Mouse (Mus musculus) gastrocnemius, adult 2 months (tissue): ENCODE measurements around the gene Dlx4. TPM values are rescaled to one million over a fixed set of nuclear protein-coding genes. Genes with fewer than 3 reads are reported as not detected.

ENCODE experiments used
- DNase-seq: peaks from one replicate; pipeline ENCODE4 v3.0.0; 2022
- H3K27ac ChIP-seq: fragments of 200-600 bp; 2 replicates; pipeline ENCODE4 v1.8.1; 2022; ENCODE audit warnings: mild to moderate bottlenecking
- H3K4me3 ChIP-seq: fragments of 200-600 bp; 2 replicates; pipeline ENCODE4 v1.8.1; 2022; ENCODE audit warnings: mild to moderate bottlenecking, moderate library complexity
- CTCF ChIP-seq: fragments of 200-600 bp; IDR thresholded peaks from 2 replicates; pipeline ENCODE4 v1.8.1; 2022; ENCODE audit warnings: antibody characterized with exemption, mild to moderate bottlenecking, moderate library complexity
- intact Hi-C: fragments of 180-260 bp; cut with DNase I; formaldehyde crosslinking; loops from one replicate; pipeline ENCODE4 v1.15.1; 2025
- total RNA-seq, 2 experiments: library from RNA; stranded (reverse); gene quantifications; 2 replicates each; pipeline ENCODE4 v1.2.3; 2021

Gene Dlx4
- total RNA-seq, 2 experiments from 2014 or later = not detected

GRCm38 (mm10) chr11:95130668-95131252 is 15.3 kb downstream of the Dlx4 start:
- TF ChIP-seq CTCF = no peak
- no peak for DNase-seq
- intact Hi-C loops = no loop called here
- Histone ChIP-seq H3K27ac (no peak overlapping the region), H3K4me3 (no peak overlapping the region)

GRCm38 (mm10) chr11:95128359-95128758 is 17.7 kb downstream of the Dlx4 start:
- TF ChIP-seq CTCF = no peak
- Histone ChIP-seq H3K4me3 (no peak overlapping the region), H3K27ac (no peak overlapping the region)
- intact Hi-C loops = no loop called here
- DNase-seq = no peak

GRCm38 (mm10) chr11:95126272-95127245 is 19.5 kb downstream of the Dlx4 start:
- H3K4me3 ChIP-seq = no peak overlapping the region
- peak; percentile 44 for DNase-seq
- intact Hi-C loops = no loop called here
- TF ChIP-seq CTCF = no peak
- H3K27ac ChIP-seq = no peak overlapping the region

- intact Hi-C loops = no loop called here
- H3K4me3 ChIP-seq = no peak overlapping the region
- no peak for TF ChIP-seq CTCF
- no peak for DNase-seq
- no peak overlapping the region for H3K27ac ChIP-seq
Measured at GRCm38 (mm10) chr11:95125366-95125948, 20.6 kb downstream of the Dlx4 start.

GRCm38 (mm10) chr11:95122100-95122489 is 24.0 kb downstream of the Dlx4 start:
- no peak for TF ChIP-seq CTCF
- no peak overlapping the region for H3K27ac ChIP-seq
- intact Hi-C loops = no loop called here
- H3K4me3 ChIP-seq = no peak overlapping the region
- DNase-seq = no peak

- H3K4me3 ChIP-seq = peak overlapping the region; percentile 65
- H3K27ac ChIP-seq = no peak overlapping the region
- no peak for TF ChIP-seq CTCF
- peak; percentile 38 for DNase-seq
- intact Hi-C loops = no loop called here
Measured at GRCm38 (mm10) chr11:95121161-95122099, 24.6 kb downstream of the Dlx4 start.

GRCm38 (mm10) chr11:95120633-95121020 is 25.4 kb downstream of the Dlx4 start:
- no peak for TF ChIP-seq CTCF
- intact Hi-C loops = no loop called here
- H3K4me3 ChIP-seq = peak overlapping the region; percentile 65
- no peak overlapping the region for H3K27ac ChIP-seq
- DNase-seq = no peak

GRCm38 (mm10) chr11:95119990-95120632 is 26.0 kb downstream of the Dlx4 start, which contains the start of gene Dlx3:
Dlx3 (plus strand) TSS chr11:95120119.
- intact Hi-C loops = no loop called here
- peak; percentile 44 for DNase-seq
- TF ChIP-seq CTCF = no peak
- H3K4me3 ChIP-seq = peak within 1 kb of the TSS; percentile 65
- no peak within 1 kb of the TSS for H3K27ac ChIP-seq

GRCm38 (mm10) chr11:95118505-95118904 is 27.6 kb downstream of the Dlx4 start:
- intact Hi-C loops = loop anchor here (1.0 kb wide), 1 partner anchor 133 kb away; no protein-coding TSS in a partner anchor
- Histone ChIP-seq H3K4me3 (no peak overlapping the region), H3K27ac (no peak overlapping the region)
- TF ChIP-seq CTCF = peak; percentile 87
- DNase-seq = peak; percentile 80

- H3K27ac ChIP-seq = no peak overlapping the region
- no peak; the same call in none of the 2 replicates for TF ChIP-seq CTCF
- intact Hi-C loops = loop anchor here (1.0 to 2.0 kb wide), 2 partner anchors 115 to 404 kb away; no protein-coding TSS in a partner anchor
- peak; percentile 69 for DNase-seq
- H3K4me3 ChIP-seq = no peak overlapping the region
Measured at GRCm38 (mm10) chr11:95117030-95117429, 29.0 kb downstream of the Dlx4 start.

GRCm38 (mm10) chr11:95110081-95110480 is 36.0 kb downstream of the Dlx4 start:
- no peak for TF ChIP-seq CTCF
- no peak overlapping the region for H3K4me3 ChIP-seq
- no peak overlapping the region for H3K27ac ChIP-seq
- DNase-seq = no peak
- intact Hi-C loops = no loop called here
